Mouse (Mus musculus): ENCODE data around the gene Dtnbp1.
A peak's percentile ranks its signal among the peaks of the same experiment; 100 is the strongest.

Gene Dtnbp1

GRCm38 (mm10) chr13:45001228-45001910 lies 578 bp downstream of the Dtnbp1 start:
- DNase-seq, result no peak

- peak; percentile 57 for DNase-seq
Observed at GRCm38 (mm10) chr13:45000836-45001227, 1.1 kb downstream of the Dtnbp1 start.

GRCm38 (mm10) chr13:44999211-44999610 lies 2.7 kb downstream of the Dtnbp1 start:
- no peak for DNase-seq

- no peak for DNase-seq
Observed at GRCm38 (mm10) chr13:44996339-44996738, 5.6 kb downstream of the Dtnbp1 start.

GRCm38 (mm10) chr13:44992550-44993205 lies 9.3 kb downstream of the Dtnbp1 start:
- no peak for DNase-seq

- DNase-seq, result peak; percentile 40
Observed at GRCm38 (mm10) chr13:44991936-44992335, 10.0 kb downstream of the Dtnbp1 start.

GRCm38 (mm10) chr13:44990073-44990682 lies 11.8 kb downstream of the Dtnbp1 start:
- no peak for DNase-seq

GRCm38 (mm10) chr13:44986352-44986751 lies 15.6 kb downstream of the Dtnbp1 start:
- no peak for DNase-seq

GRCm38 (mm10) chr13:44985321-44985720 lies 16.6 kb downstream of the Dtnbp1 start:
- no peak for DNase-seq

GRCm38 (mm10) chr13:44983635-44984401 lies 18.1 kb downstream of the Dtnbp1 start:
- no peak for DNase-seq

GRCm38 (mm10) chr13:44982799-44983198 lies 19.1 kb downstream of the Dtnbp1 start:
- no peak for DNase-seq

GRCm38 (mm10) chr13:44979433-44979832 lies 22.5 kb downstream of the Dtnbp1 start:
- DNase-seq, result no peak

- DNase-seq, result peak; percentile 64
Observed at GRCm38 (mm10) chr13:44977483-44978141, 24.3 kb downstream of the Dtnbp1 start.

GRCm38 (mm10) chr13:44977059-44977458 lies 24.9 kb downstream of the Dtnbp1 start:
- peak; percentile 59 for DNase-seq

- peak; percentile 49 for DNase-seq
Observed at GRCm38 (mm10) chr13:44960542-44961291, 41.2 kb downstream of the Dtnbp1 start.

GRCm38 (mm10) chr13:44957049-44957448 lies 44.9 kb downstream of the Dtnbp1 start:
- DNase-seq, result no peak

- no peak for DNase-seq
Observed at GRCm38 (mm10) chr13:44955781-44956180, 46.2 kb downstream of the Dtnbp1 start.

GRCm38 (mm10) chr13:44954232-44954568 lies 47.7 kb downstream of the Dtnbp1 start:
- no peak for DNase-seq

GRCm38 (mm10) chr13:44953546-44954231 lies 48.3 kb downstream of the Dtnbp1 start:
- peak; percentile 57 for DNase-seq

GRCm38 (mm10) chr13:44952393-44953086 lies 49.4 kb downstream of the Dtnbp1 start:
- DNase-seq, result peak; percentile 30

All from retina, postnatal 1 day (tissue).